Mouse (Mus musculus) CD8-positive naive resting alpha-beta T cell, adult 2 months (primary cell): ENCODE data around the gene Hes7.
"Not testable (repeated sequence)": the region's sequence is repeated elsewhere in the genome, so short reads cannot be mapped to it uniquely, and the experiment has no call there.

ENCODE experiments used
- DNase-seq, 2 experiments: peaks; one replicate each; pipeline ENCODE4 v3.0.0; 2022; ENCODE audit warnings: low read depth in 2 of 2, low spot score in 2 of 2

Gene Hes7

GRCm38 (mm10) chr11:69088103-69088855, 31.9 kb upstream of the Hes7 start, which contains the start of gene Vamp2:
Gene Vamp2 (plus strand): TSS chr11:69088490.
- DNase-seq = peak; percentile 87 to 88

- no peak for DNase-seq
These were observed 31.2 kb upstream of the Hes7 start for GRCm38 (mm10) chr11:69088856-69089615.

GRCm38 (mm10) chr11:69089616-69090290, 30.5 kb upstream of the Hes7 start:
- no peak for DNase-seq

GRCm38 (mm10) chr11:69090367-69090766, 29.8 kb upstream of the Hes7 start:
- DNase-seq = no peak

- no peak for DNase-seq
These were observed 28.4 kb upstream of the Hes7 start for GRCm38 (mm10) chr11:69091566-69092385.

GRCm38 (mm10) chr11:69092386-69092751, 27.8 kb upstream of the Hes7 start:
- peak; percentile 90 to 93 for DNase-seq

GRCm38 (mm10) chr11:69092871-69093270, 27.3 kb upstream of the Hes7 start:
- DNase-seq = no peak

- DNase-seq = not testable (repeated sequence)
These were observed 26.3 kb upstream of the Hes7 start for GRCm38 (mm10) chr11:69093856-69094255.

- peak; percentile 99 for DNase-seq
These were observed 25.3 kb upstream of the Hes7 start, which contains the start of gene Per1 for GRCm38 (mm10) chr11:69094697-69095429. Gene Per1 (plus strand): TSS chr11:69095217.

- DNase-seq = peak; percentile 51 to 65
These were observed 24.5 kb upstream of the Hes7 start for GRCm38 (mm10) chr11:69095511-69096231.

GRCm38 (mm10) chr11:69096360-69096986, 23.7 kb upstream of the Hes7 start:
- no peak for DNase-seq

GRCm38 (mm10) chr11:69096987-69097900, 23.0 kb upstream of the Hes7 start:
- peak; percentile 85 to 86 for DNase-seq

GRCm38 (mm10) chr11:69098039-69098761, 22.0 kb upstream of the Hes7 start:
- peak in 1 of 2 experiments; percentile 46 for DNase-seq

GRCm38 (mm10) chr11:69098762-69099091, 21.5 kb upstream of the Hes7 start:
- DNase-seq = peak; percentile 88

GRCm38 (mm10) chr11:69099177-69099914, 20.9 kb upstream of the Hes7 start:
- no peak for DNase-seq

GRCm38 (mm10) chr11:69099915-69100345, 20.3 kb upstream of the Hes7 start:
- peak; percentile 88 to 89 for DNase-seq
